Mouse (Mus musculus): ENCODE measurements at regions not wholly inside any gene's neighbourhood (a gene's known extent, or its start where the extent isn't known, plus 50 kb on each side); places are given as distances from the start of the nearest gene placed in this dataset.

- TF ChIP-seq CTCF (IDR thresholded peaks at IDR 0.05; ENCODE audit: low read depth), result no peak
- no peak for TF ChIP-seq EP300 (IDR thresholded peaks at IDR 0.05; ENCODE audit: low read depth)
Measured at GRCm38 (mm10) chr5:52057261-52057660, 133.1 kb downstream of the Dhx15 start.
